Mouse (Mus musculus): ENCODE measurements around the gene Taar9.

DNA sequence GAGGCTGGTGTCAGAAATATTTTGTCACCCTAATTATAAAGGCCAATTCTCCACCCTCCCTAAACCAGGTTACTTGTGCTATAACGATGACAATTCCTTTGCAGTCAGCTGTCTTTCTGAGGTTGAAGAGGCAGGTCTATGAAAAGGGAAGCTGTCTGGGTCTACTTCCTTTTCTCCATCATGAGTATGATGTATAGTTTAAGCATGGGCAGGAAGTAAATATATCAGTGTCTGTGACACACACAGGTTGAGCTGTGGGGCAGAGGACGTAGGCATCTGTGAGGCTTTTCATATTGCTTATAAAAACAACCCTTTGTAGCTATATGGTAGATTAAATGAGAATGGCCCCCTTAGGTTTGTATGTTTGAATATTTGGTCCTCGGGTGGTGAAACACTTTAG, 50.3 kb downstream of the Taar9 start:
- no peak for TF ChIP-seq CTCF (IDR thresholded peaks at IDR 0.05; ENCODE audit: extremely low read depth, insufficient read length, insufficient replicate concordance, low read depth, low read length)
- TF ChIP-seq POLR2A (IDR thresholded peaks at IDR 0.05; ENCODE audit: low read depth, low read length), result no peak

Measured in small intestine, adult 2 months (tissue).